Mouse (Mus musculus): ENCODE data around the gene Tpbpb.
"Not testable (repeated sequence)": the region's sequence is repeated elsewhere in the genome, so short reads cannot be mapped to it uniquely, and the experiment has no call there.

GRCm38 (mm10) chr13:60904780-60905179 lies at the start of gene Tpbpb:
- TF ChIP-seq CTCF (IDR thresholded peaks at IDR 0.05; ENCODE audit: extremely low read depth, insufficient read depth, insufficient read length, insufficient replicate concordance); POLR2A (IDR thresholded peaks at IDR 0.05; ENCODE audit: low read depth, low read length): not testable (repeated sequence)
